Mouse (Mus musculus) ES-Bruce4 (cell line): Measurements from ENCODE around the gene Col13a1. TPM values are rescaled to one million over a fixed set of nuclear protein-coding genes. Genes with fewer than 3 reads are reported as not detected.

ENCODE experiments used
- H3K27ac ChIP-seq: 2 replicates; pipeline ENCODE4 v1.5.1; 2012; ENCODE audit warnings: low read length, inconsistent platforms; ENCODE audit not compliant: insufficient read depth
- H3K27me3 ChIP-seq: 2 replicates; pipeline ENCODE4 v1.6.1; 2012; ENCODE audit warnings: mild to moderate bottlenecking, low read length, inconsistent platforms; ENCODE audit not compliant: control insufficient read depth, poor library complexity, insufficient read depth, severe bottlenecking
- H3K36me3 ChIP-seq: 2 replicates; pipeline ENCODE4 v1.6.1; 2012; ENCODE audit warnings: inconsistent platforms, mild to moderate bottlenecking, low read length, moderate library complexity; ENCODE audit not compliant: control insufficient read depth, poor library complexity, insufficient read depth, severe bottlenecking
- H3K4me1 ChIP-seq: one replicate; pipeline ENCODE4 v1.8.1; 2011; ENCODE audit warnings: low read length; ENCODE audit not compliant: control insufficient read depth, insufficient read depth
- H3K4me3 ChIP-seq: 2 replicates; pipeline ENCODE4 v1.5.1; 2011; ENCODE audit warnings: low read depth, mild to moderate bottlenecking, low read length
- H3K9ac ChIP-seq: 2 replicates; pipeline ENCODE4 v1.6.1; 2012; ENCODE audit warnings: low read depth, mild to moderate bottlenecking, inconsistent platforms; ENCODE audit not compliant: poor library complexity, severe bottlenecking
- H3K9me3 ChIP-seq: replicated peaks from 2 replicates; pipeline ENCODE4 v1.6.1; 2012; ENCODE audit warnings: mild to moderate bottlenecking, low read length, inconsistent platforms; ENCODE audit not compliant: control insufficient read depth, poor library complexity, insufficient read depth, severe bottlenecking
- CTCF ChIP-seq: IDR thresholded peaks from one replicate; pipeline ENCODE4 v1.8.1; 2011; ENCODE audit warnings: low read depth, low read length
- EP300 ChIP-seq: IDR thresholded peaks from 2 replicates; pipeline ENCODE4 v1.6.1; 2011; ENCODE audit warnings: low read depth, low read length; ENCODE audit not compliant: insufficient read depth
- POLR2A ChIP-seq: IDR thresholded peaks from one replicate; pipeline ENCODE4 v1.8.1; 2011; ENCODE audit warnings: low read length; ENCODE audit not compliant: insufficient read depth
- polyA plus RNA-seq: library from polyadenylated mRNA; stranded (reverse); fragments of >200 nt; gene quantifications from 2 replicates; pipeline ENCODE4 v1.2.4, GENCODE M21; 2011; ENCODE audit warnings: low read depth; ENCODE audit not compliant: missing spikeins, insufficient read depth, insufficient read length

Col13a1 gene
- polyA plus RNA-seq, 1 experiment, result 1.0 TPM

- H3K4me3 ChIP-seq, result no peak overlapping the region
- no peaks in the 10 kb centered on the region for H3K36me3 ChIP-seq
- no peak overlapping the region for H3K9ac ChIP-seq
- H3K27me3 ChIP-seq, result no peaks in the 10 kb centered on the region
- peaks cover 5% of the 10 kb centered on the region for H3K4me1 ChIP-seq
- no peak overlapping the region for H3K27ac ChIP-seq
- TF ChIP-seq POLR2A (no peak), CTCF (peak; percentile 60), EP300 (no peak)
- H3K9me3 ChIP-seq, result no peaks in the 10 kb centered on the region; the same call in 1 of the 2 replicates
Measured at GRCm38 (mm10) chr10:61906226-61906625, 72.7 kb downstream of the Col13a1 start.

DNA sequence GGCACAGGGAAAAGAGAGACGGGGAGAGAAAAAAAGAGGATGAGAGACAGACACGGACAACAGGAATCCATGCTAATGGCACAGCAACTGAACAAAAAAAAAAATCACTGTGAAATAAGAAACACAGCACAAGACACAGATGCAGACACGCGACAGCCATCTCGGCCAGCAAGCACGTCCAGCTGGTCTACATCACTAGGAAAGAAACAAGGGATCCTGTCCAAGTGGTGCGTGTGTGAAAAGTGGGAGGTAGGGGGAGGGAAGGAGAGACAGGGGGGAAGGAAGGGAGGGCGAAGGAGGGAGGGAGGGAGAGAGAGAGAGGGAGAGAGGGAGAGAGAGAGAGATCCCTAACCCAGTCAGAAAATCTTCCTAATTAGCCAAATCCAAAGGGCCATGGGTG lies 73.6 kb downstream of the Col13a1 start:
- Histone ChIP-seq H3K27me3 (no peaks in the 10 kb centered on the region), H3K9ac (no peak overlapping the region), H3K4me1 (peaks cover 5% of the 10 kb centered on the region), H3K9me3 (no peaks in the 10 kb centered on the region; the same call in 1 of the 2 replicates), H3K27ac (no peak overlapping the region), H3K4me3 (no peak overlapping the region), H3K36me3 (no peaks in the 10 kb centered on the region)
- TF ChIP-seq EP300, result no peak
- no peak for TF ChIP-seq POLR2A
- no peak for TF ChIP-seq CTCF

GRCm38 (mm10) chr10:61898116-61898515 lies 80.8 kb downstream of the Col13a1 start:
- Histone ChIP-seq H3K27me3 (no peaks in the 10 kb centered on the region), H3K4me1 (peaks cover 1% of the 10 kb centered on the region), H3K36me3 (no peaks in the 10 kb centered on the region), H3K4me3 (no peak overlapping the region), H3K27ac (no peak overlapping the region), H3K9me3 (no peaks in the 10 kb centered on the region), H3K9ac (no peak overlapping the region)
- TF ChIP-seq EP300, result no peak
- no peak for TF ChIP-seq CTCF
- no peak for TF ChIP-seq POLR2A

DNA sequence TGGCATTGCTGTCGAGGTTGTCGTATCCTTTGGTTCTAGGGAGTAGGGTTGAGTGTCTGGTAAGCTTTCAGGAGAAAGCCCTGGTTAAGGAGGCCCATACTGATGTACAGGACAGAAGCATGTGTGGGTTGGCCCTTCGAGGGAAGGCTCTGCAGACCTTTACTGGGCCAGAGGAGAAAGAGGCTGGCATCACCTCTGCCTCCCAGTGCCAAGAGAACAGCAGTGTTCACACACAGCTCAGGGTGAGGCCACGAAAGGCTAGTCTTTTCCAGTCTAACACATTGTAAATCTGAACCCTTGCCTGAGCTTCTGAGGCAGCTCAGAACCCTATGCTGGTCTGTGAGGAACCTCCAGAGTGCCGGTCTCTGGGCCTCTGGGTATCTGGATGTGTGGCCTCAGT lies 84.3 kb downstream of the Col13a1 start:
- Histone ChIP-seq H3K27ac (no peak overlapping the region), H3K36me3 (no peaks in the 10 kb centered on the region), H3K4me1 (peaks cover 10% of the 10 kb centered on the region), H3K4me3 (no peak overlapping the region), H3K9ac (no peak overlapping the region), H3K9me3 (no peaks in the 10 kb centered on the region), H3K27me3 (no peaks in the 10 kb centered on the region)
- no peak for TF ChIP-seq EP300
- TF ChIP-seq CTCF, result no peak
- no peak for TF ChIP-seq POLR2A

DNA sequence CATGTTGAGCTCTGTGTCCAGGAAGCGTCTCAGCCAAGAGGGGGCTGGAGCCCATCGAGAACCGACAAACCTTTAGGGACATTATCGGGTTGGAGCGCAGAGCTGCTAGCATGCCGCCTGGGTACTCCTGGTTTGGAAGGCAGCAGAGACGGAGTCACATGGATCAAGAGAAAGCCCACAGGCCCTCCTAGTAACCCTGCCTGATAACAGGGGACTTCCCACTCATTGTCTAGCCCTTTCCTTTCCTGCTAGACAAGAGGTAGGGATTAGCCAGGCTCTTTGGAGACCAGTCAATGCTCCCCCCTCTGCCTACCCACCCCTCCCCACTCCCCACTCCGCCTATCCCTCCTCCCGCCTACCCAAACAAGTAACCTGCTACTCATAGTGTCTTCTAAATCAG lies 87.8 kb downstream of the Col13a1 start:
- H3K9me3 ChIP-seq, result no peaks in the 10 kb centered on the region
- no peak overlapping the region for H3K27ac ChIP-seq
- no peak overlapping the region for H3K9ac ChIP-seq
- H3K36me3 ChIP-seq, result no peaks in the 10 kb centered on the region
- TF ChIP-seq EP300 (no peak), CTCF (no peak)
- H3K4me1 ChIP-seq, result peaks cover 13% of the 10 kb centered on the region
- H3K4me3 ChIP-seq, result no peak overlapping the region
- no peaks in the 10 kb centered on the region for H3K27me3 ChIP-seq

- H3K9me3 ChIP-seq, result no peaks in the 10 kb centered on the region
- no peaks in the 10 kb centered on the region for H3K36me3 ChIP-seq
- no peak for TF ChIP-seq EP300
- no peak for TF ChIP-seq POLR2A
- no peak for TF ChIP-seq CTCF
- no peak overlapping the region for H3K4me3 ChIP-seq
- no peak overlapping the region for H3K9ac ChIP-seq
- H3K27me3 ChIP-seq, result no peaks in the 10 kb centered on the region
- peaks cover 13% of the 10 kb centered on the region for H3K4me1 ChIP-seq
- H3K27ac ChIP-seq, result no peak overlapping the region
Measured at GRCm38 (mm10) chr10:61890294-61890693, 88.6 kb downstream of the Col13a1 start.
